Mouse (Mus musculus) CH12.LX (cell line): ENCODE results near the gene Nos1ap. TPM values are rescaled to one million over a fixed set of nuclear protein-coding genes. Genes with fewer than 3 reads are reported as not detected.

Source experiments
- DNase-seq: peaks from one replicate; pipeline ENCODE4 v3.0.0-alpha.2; 2013; ENCODE audit errors: extremely low read depth
- H3K27ac ChIP-seq: 2 replicates; pipeline ENCODE4 v1.5.1; 2012; ENCODE audit warnings: low read depth, mild to moderate bottlenecking, control low read depth, moderate library complexity; ENCODE audit not compliant: insufficient read depth
- H3K27me3 ChIP-seq: replicated peaks from 2 replicates; pipeline ENCODE3; 2012; ENCODE audit warnings: inconsistent platforms
- H3K36me3 ChIP-seq, 2 experiments: replicated peaks in 1 of 2; 2 replicates each; pipeline versions ENCODE3 to v1.6.1; 2012; ENCODE audit warnings: inconsistent platforms in 1 of 2, low read length in 1 of 2, mild to moderate bottlenecking in 1 of 2, mixed read lengths in 1 of 2, moderate library complexity in 1 of 2; ENCODE audit not compliant: control insufficient read depth in 1 of 2, insufficient read depth in 1 of 2
- H3K4me1 ChIP-seq, 2 experiments: 2 replicates each; pipeline ENCODE4 v1.6.1; 2012; ENCODE audit warnings: inconsistent platforms in 1 of 2, moderate library complexity in 1 of 2; ENCODE audit not compliant: insufficient read depth in 2 of 2, control insufficient read depth in 1 of 2
- H3K4me2 ChIP-seq: 2 replicates; pipeline ENCODE4 v1.6.1; 2012; ENCODE audit warnings: low read depth, mild to moderate bottlenecking, control low read depth; ENCODE audit not compliant: poor library complexity, insufficient read depth, severe bottlenecking
- H3K4me3 ChIP-seq, 3 experiments: fragments of 150-350 bp in 1 of 3; sonication (generic) in 1 of 3; replicated peaks in 1 of 3; 2 replicates each; pipeline versions ENCODE3 to v1.5.1; 2011 to 2012; ENCODE audit warnings: low read depth in 2 of 3, low read length in 2 of 3, mild to moderate bottlenecking in 2 of 3, moderate library complexity in 2 of 3, control low read depth in 1 of 3, improper control_type of control experiment in 1 of 3, inconsistent platforms in 1 of 3, mixed read lengths in 1 of 3; ENCODE audit not compliant: poor library complexity in 1 of 3
- H3K79me2 ChIP-seq: replicated peaks from 2 replicates; pipeline ENCODE4 v1.6.1; 2012; ENCODE audit warnings: mild to moderate bottlenecking, moderate library complexity; ENCODE audit not compliant: control insufficient read depth, poor library complexity, insufficient read depth, severe bottlenecking; ENCODE audit errors: extremely low read depth
- H3K9ac ChIP-seq: 2 replicates; pipeline ENCODE4 v1.6.1; 2012; ENCODE audit warnings: low read depth, mild to moderate bottlenecking, control low read depth, moderate library complexity; ENCODE audit not compliant: insufficient read depth
- H3K9me3 ChIP-seq: replicated peaks from 2 replicates; pipeline ENCODE3; 2012; ENCODE audit warnings: low read length, inconsistent platforms, mixed read lengths
- CHD1 ChIP-seq: IDR thresholded peaks from 2 replicates; pipeline ENCODE4 v1.6.1; 2012; ENCODE audit warnings: low read depth, low read length, improper control_type of control experiment, inconsistent platforms
- CTCF ChIP-seq, 2 experiments: IDR thresholded peaks in 1 of 2; conservative IDR thresholded peaks in 1 of 2; 2 replicates each; pipeline ENCODE4 v1.5.1; 2011 to 2012; ENCODE audit warnings: low read depth in 2 of 2, low read length in 2 of 2, improper control_type of control experiment in 1 of 2, inconsistent platforms in 1 of 2, mild to moderate bottlenecking in 1 of 2, moderate library complexity in 1 of 2
- E2F4 ChIP-seq: IDR thresholded peaks from 2 replicates; pipeline ENCODE4 v1.6.1; 2011; ENCODE audit warnings: low read depth, low read length, improper control_type of control experiment; ENCODE audit not compliant: insufficient replicate concordance
- ETS1 ChIP-seq: conservative IDR thresholded peaks from 2 replicates; pipeline ENCODE4 v1.6.1; 2012; ENCODE audit warnings: low read depth, mild to moderate bottlenecking, inconsistent platforms, low read length, improper control_type of control experiment, moderate library complexity
- IRF4 ChIP-seq: IDR thresholded peaks from 2 replicates; pipeline ENCODE4 v1.6.1; 2014; ENCODE audit warnings: low read depth, mild to moderate bottlenecking, inconsistent platforms, low read length, improper control_type of control experiment
- JUN ChIP-seq: IDR thresholded peaks from 2 replicates; pipeline ENCODE4 v1.6.1; 2011; ENCODE audit warnings: low read depth, mild to moderate bottlenecking, low read length, improper control_type of control experiment, moderate library complexity; ENCODE audit not compliant: insufficient read depth
- MAFK ChIP-seq: IDR thresholded peaks from 2 replicates; pipeline ENCODE4 v1.6.1; 2011; ENCODE audit warnings: low read length, improper control_type of control experiment; ENCODE audit not compliant: insufficient replicate concordance
- MAZ ChIP-seq: IDR thresholded peaks from 2 replicates; pipeline ENCODE4 v1.6.1; 2012; ENCODE audit warnings: low read depth, mild to moderate bottlenecking, inconsistent platforms, low read length, improper control_type of control experiment, moderate library complexity
- MYC ChIP-seq: IDR thresholded peaks from 2 replicates; pipeline ENCODE4 v1.6.1; 2011; ENCODE audit warnings: low read depth, mild to moderate bottlenecking, improper control_type of control experiment, low read length
- NELFE ChIP-seq: IDR thresholded peaks from 2 replicates; pipeline ENCODE4 v1.6.1; 2011; ENCODE audit warnings: low read depth, low read length, improper control_type of control experiment
- NRF1 ChIP-seq: IDR thresholded peaks from 2 replicates; pipeline ENCODE4 v1.6.1; 2014; ENCODE audit warnings: low read depth, mild to moderate bottlenecking, inconsistent platforms, low read length, improper control_type of control experiment, moderate library complexity
- RCOR1 ChIP-seq: conservative IDR thresholded peaks from 2 replicates; pipeline ENCODE4 v1.6.1; 2012; ENCODE audit warnings: low read depth, mild to moderate bottlenecking, inconsistent platforms, low read length, improper control_type of control experiment
- SMC3 ChIP-seq: IDR thresholded peaks from 2 replicates; pipeline ENCODE4 v1.6.1; 2011; ENCODE audit warnings: low read depth, low read length, improper control_type of control experiment
- TBP ChIP-seq: conservative IDR thresholded peaks from 2 replicates; pipeline ENCODE4 v1.6.1; 2011; ENCODE audit warnings: low read depth, low read length, improper control_type of control experiment
- UBTF ChIP-seq: IDR thresholded peaks from 2 replicates; pipeline ENCODE4 v1.6.1; 2012; ENCODE audit warnings: low read depth, mild to moderate bottlenecking, inconsistent platforms, low read length, improper control_type of control experiment, moderate library complexity
- USF1 ChIP-seq: IDR thresholded peaks from 2 replicates; pipeline ENCODE4 v1.6.1; 2014; ENCODE audit warnings: low read depth, mild to moderate bottlenecking, inconsistent platforms, low read length, improper control_type of control experiment
- ZKSCAN1 ChIP-seq: IDR thresholded peaks from 2 replicates; pipeline ENCODE4 v1.6.1; 2012; ENCODE audit warnings: low read depth, inconsistent platforms, low read length, improper control_type of control experiment, borderline replicate concordance
- ZNF384 ChIP-seq: IDR thresholded peaks from 2 replicates; pipeline ENCODE4 v1.6.1; 2012; ENCODE audit warnings: low read depth, low read length, improper control_type of control experiment, inconsistent platforms
- dilution Hi-C: fragments of 300-500 bp; cut with MboI; formaldehyde crosslinking; loops from 2 replicates; pipeline ENCODE4 v1.14.3; 2020; ENCODE audit warnings: low sequenced_read_pairs; ENCODE audit not compliant: extremely low pct_unique_long_range_greater_than_20kb, extremely low pct_ligation_motif_present
- in situ Hi-C: fragments of 300-500 bp; cut with MboI; formaldehyde crosslinking; loops from 3 replicates; pipeline ENCODE4 v1.14.3; 2019; ENCODE audit warnings: low sequenced_read_pairs, low pct_ligation_motif_present, low pct_unique_long_range_greater_than_20kb, mixed read lengths
- polyA plus RNA-seq: library from polyadenylated mRNA; unstranded; fragments of >175 nt; gene quantifications from 2 replicates; pipeline ENCODE4 v1.2.1, GENCODE M21; 2012; ENCODE audit warnings: low read depth; ENCODE audit not compliant: insufficient read length
- total RNA-seq, 2 experiments: library from RNA; depleted of rRNA; stranded (reverse); fragments of 300-350 nt in 1 of 2; fragments of >200 nt in 1 of 2; gene quantifications; 2 replicates each; pipeline ENCODE4 v1.2.3; 2012 to 2014

Gene Nos1ap
- total and polyA plus RNA-seq, 3 experiments: not detected

GRCm38 (mm10) chr1:170548192-170548795, 41.4 kb downstream of the Nos1ap start:
- in situ Hi-C loops (no loop called here), dilution Hi-C loops (no loop called here)
- no peaks in the 10 kb centered on the region for H3K79me2 ChIP-seq
- no peak overlapping the region for H3K4me2 ChIP-seq
- H3K4me3 ChIP-seq: no peak overlapping the region
- H3K36me3 ChIP-seq: no peaks in the 10 kb centered on the region
- TF ChIP-seq ETS1 (no peak), JUN (no peak), RCOR1 (no peak), ZNF384 (no peak), NRF1 (no peak), E2F4 (no peak), MYC (no peak), MAFK (no peak), SMC3 (no peak), MAZ (no peak), USF1 (no peak), ZKSCAN1 (no peak), UBTF (no peak)
- no peaks in the 10 kb centered on the region for H3K4me1 ChIP-seq
- no peak overlapping the region for H3K27ac ChIP-seq
- peaks cover 4% of the 10 kb centered on the region for H3K9me3 ChIP-seq
- H3K27me3 ChIP-seq: peaks cover 7% of the 10 kb centered on the region
- no peak for DNase-seq
- H3K9ac ChIP-seq: no peak overlapping the region

DNA sequence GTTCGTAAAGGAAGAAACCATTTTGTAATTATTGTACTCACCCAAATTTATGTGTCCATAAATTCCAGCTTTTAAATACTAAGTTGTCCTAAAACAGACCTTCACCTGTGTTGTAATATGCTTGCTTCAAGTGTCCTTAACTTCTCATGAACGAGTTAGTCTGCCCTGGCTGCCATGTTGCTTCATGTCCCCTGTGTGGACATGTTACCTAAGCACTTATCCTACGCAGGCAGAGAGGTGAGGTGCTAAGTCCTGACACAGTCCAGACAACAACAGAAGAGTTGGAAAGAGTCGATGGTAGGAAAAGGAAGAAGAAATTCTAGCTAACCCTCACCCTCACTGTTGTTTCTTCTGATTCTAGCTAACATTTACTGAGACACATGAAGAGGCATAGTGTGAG, 43.4 kb downstream of the Nos1ap start:
- TF ChIP-seq MAFK: no peak
- no peak for TF ChIP-seq IRF4
- no peak for TF ChIP-seq TBP
- no peak for TF ChIP-seq NELFE
- no peak for TF ChIP-seq CHD1
- no peak for TF ChIP-seq CTCF (conservative IDR thresholded peaks at IDR 0.05 in 1 of 2, IDR thresholded peaks at IDR 0.05 in 1 of 2; ENCODE audit: low read depth in 2 of 2, low read length in 2 of 2)
- H3K36me3 ChIP-seq: no peaks in the 10 kb centered on the region
- no peak overlapping the region for H3K4me2 ChIP-seq
- DNase-seq: no peak
- H3K79me2 ChIP-seq: no peaks in the 10 kb centered on the region
- in situ Hi-C loops: no loop called here
- no peaks in the 10 kb centered on the region for H3K9me3 ChIP-seq
- dilution Hi-C loops: no loop called here
- H3K4me3 ChIP-seq: no peak overlapping the region
- no peaks in the 10 kb centered on the region for H3K4me1 ChIP-seq
- H3K27ac ChIP-seq: no peak overlapping the region
- H3K27me3 ChIP-seq: peaks cover 4% of the 10 kb centered on the region
- H3K9ac ChIP-seq: no peak overlapping the region
